Mouse (Mus musculus) liver, embryonic 11.5 days (tissue): Measurements from ENCODE around the gene Srp9. TPM values are rescaled to one million over a fixed set of nuclear protein-coding genes. Genes with fewer than 3 reads are reported as not detected.
A peak's percentile ranks its signal among the peaks of the same experiment; 100 is the strongest.

Experiments used
- ATAC-seq: fragments of 200-750 bp; cut with Nextera tagmentation; replicated peaks from 2 replicates; pipeline ENCODE4 v1.8.0; 2017; ENCODE audit warnings: moderate number of reproducible peaks, mild to moderate bottlenecking, moderate TSS enrichment, moderate library complexity; ENCODE audit not compliant: low FRiP score
- DNase-seq: peaks from one replicate; pipeline ENCODE4 v3.0.0-alpha.2; 2017; ENCODE audit warnings: low spot score
- H3K27ac ChIP-seq: fragments of 300-500 bp; sonication (generic); 2 replicates; pipeline ENCODE4 v1.5.1; 2014; ENCODE audit warnings: mild to moderate bottlenecking, low read depth, low read length, control low read depth
- H3K27me3 ChIP-seq: fragments of 300-500 bp; sonication (generic); replicated peaks from 2 replicates; pipeline ENCODE4 v1.6.1; 2014; ENCODE audit warnings: low read length, mixed read lengths; ENCODE audit not compliant: control insufficient read depth, insufficient read depth
- H3K36me3 ChIP-seq: fragments of 300-500 bp; sonication (generic); 2 replicates; pipeline ENCODE4 v1.6.1; 2014; ENCODE audit warnings: mild to moderate bottlenecking, low read length, moderate library complexity, mixed read lengths; ENCODE audit not compliant: control insufficient read depth, insufficient read depth
- H3K4me1 ChIP-seq: fragments of 300-500 bp; sonication (generic); replicated peaks from 2 replicates; pipeline ENCODE4 v1.6.1; 2014; ENCODE audit warnings: low read length, mixed read lengths; ENCODE audit not compliant: control insufficient read depth, insufficient read depth
- H3K4me2 ChIP-seq: fragments of 300-500 bp; sonication (generic); 2 replicates; pipeline ENCODE4 v1.6.1; 2014; ENCODE audit warnings: mild to moderate bottlenecking, control low read depth, moderate library complexity
- H3K4me3 ChIP-seq: fragments of 300-500 bp; sonication (generic); 2 replicates; pipeline ENCODE4 v1.5.1; 2014; ENCODE audit warnings: low read depth, low read length, control low read depth
- H3K9ac ChIP-seq: fragments of 300-500 bp; sonication (generic); 2 replicates; pipeline ENCODE4 v1.6.1; 2014; ENCODE audit warnings: low read depth, low read length, control low read depth
- H3K9me3 ChIP-seq: fragments of 300-500 bp; sonication (generic); 2 replicates; pipeline ENCODE4 v1.6.1; 2016; ENCODE audit warnings: low read length, inconsistent platforms, mixed read lengths; ENCODE audit not compliant: control insufficient read depth
- WGBS: fragments of 180-500 bp; shearing (Covaris S2); extraction: QIAGEN DNeasy Blood & Tissue Kit; methylation state at CpG from one replicate; pipeline ENCODE4 v1.1.7; 2014; 5-methylcytosine and 5-hydroxymethylcytosine counted together
- polyA plus RNA-seq: library from polyadenylated mRNA; unstranded; fragments of >200 nt; fragmentation: Nextera tagmentation; extraction: Ambion mirVana; gene quantifications from 2 replicates; pipeline ENCODE4 v1.2.1, GENCODE M21; 2014

Gene Srp9
- polyA plus RNA-seq, 1 experiment from 2014 or later = 160 TPM

- 0 out of 2 replicates have a peak, but pooled peaks cover 2% of the 10 kb centered on the region for H3K4me1 ChIP-seq
- no peak for ATAC-seq
- H3K9ac ChIP-seq = no peak overlapping the region
- no peak overlapping the region for H3K27ac ChIP-seq
- no peak overlapping the region for H3K4me3 ChIP-seq
- no peaks in the 10 kb centered on the region for H3K9me3 ChIP-seq
- no peak for DNase-seq
- H3K36me3 ChIP-seq = no peaks in the 10 kb centered on the region
- 80% methylated on average over 14 of the region's 14 CpGs for WGBS
- no peak overlapping the region for H3K4me2 ChIP-seq
- no peaks in the 10 kb centered on the region for H3K27me3 ChIP-seq
These were observed 12.9 kb upstream of the Srp9 start for GRCm38 (mm10) chr1:182111386-182112317.

GRCm38 (mm10) chr1:182112385-182112784, 12.2 kb upstream of the Srp9 start:
- ATAC-seq = no peak
- H3K27me3 ChIP-seq = no peaks in the 10 kb centered on the region
- no peak overlapping the region for H3K9ac ChIP-seq
- H3K36me3 ChIP-seq = no peaks in the 10 kb centered on the region
- no peak overlapping the region for H3K4me3 ChIP-seq
- no peaks in the 10 kb centered on the region for H3K9me3 ChIP-seq
- H3K4me1 ChIP-seq = 0 out of 2 replicates have a peak, but pooled peaks cover 2% of the 10 kb centered on the region
- 85% methylated on average over 15 of the region's 15 CpGs for WGBS
- no peak for DNase-seq
- no peak overlapping the region for H3K4me2 ChIP-seq
- H3K27ac ChIP-seq = no peak overlapping the region

GRCm38 (mm10) chr1:182113131-182113530, 11.4 kb upstream of the Srp9 start:
- Histone ChIP-seq H3K27ac (no peak overlapping the region), H3K4me2 (no peak overlapping the region), H3K27me3 (no peaks in the 10 kb centered on the region), H3K4me3 (no peak overlapping the region), H3K9me3 (no peaks in the 10 kb centered on the region), H3K4me1 (0 out of 2 replicates have a peak, but pooled peaks cover 2% of the 10 kb centered on the region), H3K9ac (no peak overlapping the region), H3K36me3 (no peaks in the 10 kb centered on the region)
- ATAC-seq = no peak
- 89% methylated on average over 11 of the region's 11 CpGs for WGBS
- no peak for DNase-seq

GRCm38 (mm10) chr1:182113587-182114500, 10.7 kb upstream of the Srp9 start:
- DNase-seq = no peak
- Histone ChIP-seq H3K4me2 (no peak overlapping the region), H3K4me3 (no peak overlapping the region), H3K27ac (no peak overlapping the region), H3K36me3 (no peaks in the 10 kb centered on the region), H3K27me3 (no peaks in the 10 kb centered on the region), H3K9me3 (no peaks in the 10 kb centered on the region), H3K4me1 (0 out of 2 replicates have a peak, but pooled peaks cover 2% of the 10 kb centered on the region), H3K9ac (no peak overlapping the region)
- ATAC-seq = no peak
- WGBS = 61% methylated on average over 19 of the region's 19 CpGs

- Histone ChIP-seq H3K4me3 (no peak overlapping the region), H3K27ac (no peak overlapping the region), H3K9ac (no peak overlapping the region), H3K4me2 (no peak overlapping the region), H3K27me3 (no peaks in the 10 kb centered on the region), H3K4me1 (no peaks in the 10 kb centered on the region), H3K36me3 (no peaks in the 10 kb centered on the region), H3K9me3 (no peaks in the 10 kb centered on the region)
- ATAC-seq = no peak
- DNase-seq = no peak
- WGBS = 25% methylated on average over 5 of the region's 5 CpGs
These were observed 9.3 kb upstream of the Srp9 start for GRCm38 (mm10) chr1:182115197-182115596.

- Histone ChIP-seq H3K36me3 (no peaks in the 10 kb centered on the region), H3K4me2 (no peak overlapping the region), H3K27me3 (no peaks in the 10 kb centered on the region), H3K9ac (no peak overlapping the region), H3K4me3 (no peak overlapping the region), H3K4me1 (no peaks in the 10 kb centered on the region), H3K9me3 (no peaks in the 10 kb centered on the region), H3K27ac (no peak overlapping the region)
- 52% methylated on average over 7 of the region's 7 CpGs for WGBS
- DNase-seq (no peak), ATAC-seq (no peak)
These were observed 8.7 kb upstream of the Srp9 start for GRCm38 (mm10) chr1:182115651-182116408.

- H3K4me1 ChIP-seq = peaks cover 7% of the 10 kb centered on the region
- H3K9ac ChIP-seq = no peak overlapping the region
- no peaks in the 10 kb centered on the region for H3K36me3 ChIP-seq
- no peak overlapping the region for H3K4me3 ChIP-seq
- no peaks in the 10 kb centered on the region for H3K9me3 ChIP-seq
- WGBS = 81% methylated on average over 4 of the region's 4 CpGs
- H3K27me3 ChIP-seq = no peaks in the 10 kb centered on the region
- ATAC-seq = no peak
- H3K4me2 ChIP-seq = no peak overlapping the region
- no peak overlapping the region for H3K27ac ChIP-seq
- DNase-seq = no peak
These were observed 2.1 kb upstream of the Srp9 start for GRCm38 (mm10) chr1:182122413-182122812.

GRCm38 (mm10) chr1:182124924-182125368, 409 bp downstream of the Srp9 start:
- no peaks in the 10 kb centered on the region for H3K9me3 ChIP-seq
- H3K27ac ChIP-seq = peak overlapping the region; percentile 83
- H3K27me3 ChIP-seq = no peaks in the 10 kb centered on the region
- H3K9ac ChIP-seq = peak overlapping the region; percentile 93
- peaks cover 9% of the 10 kb centered on the region for H3K4me1 ChIP-seq
- peak overlapping the region; percentile 85 for H3K4me3 ChIP-seq
- peaks cover 13% of the 10 kb centered on the region; the same call in 1 of the 2 replicates for H3K36me3 ChIP-seq
- DNase-seq (peak; percentile 89), ATAC-seq (peak; percentile 96)
- H3K4me2 ChIP-seq = peak overlapping the region; percentile 83
- under 1% methylated on average over 33 of the region's 33 CpGs for WGBS
